Mouse (Mus musculus) retina, postnatal 1 day (tissue): ENCODE measurements around the gene Eif4g3.
A peak's percentile ranks its signal among the peaks of the same experiment; 100 is the strongest.
"Not testable (repeated sequence)": the region's sequence is repeated elsewhere in the genome, so short reads cannot be mapped to it uniquely, and the experiment has no call there.

Source experiments
- DNase-seq: peaks from one replicate; pipeline ENCODE4 v3.0.0-alpha.2; 2012

The Eif4g3 gene

GRCm38 (mm10) chr4:138031828-138032227, 39.0 kb downstream of the Eif4g3 start:
- DNase-seq = no peak

DNA sequence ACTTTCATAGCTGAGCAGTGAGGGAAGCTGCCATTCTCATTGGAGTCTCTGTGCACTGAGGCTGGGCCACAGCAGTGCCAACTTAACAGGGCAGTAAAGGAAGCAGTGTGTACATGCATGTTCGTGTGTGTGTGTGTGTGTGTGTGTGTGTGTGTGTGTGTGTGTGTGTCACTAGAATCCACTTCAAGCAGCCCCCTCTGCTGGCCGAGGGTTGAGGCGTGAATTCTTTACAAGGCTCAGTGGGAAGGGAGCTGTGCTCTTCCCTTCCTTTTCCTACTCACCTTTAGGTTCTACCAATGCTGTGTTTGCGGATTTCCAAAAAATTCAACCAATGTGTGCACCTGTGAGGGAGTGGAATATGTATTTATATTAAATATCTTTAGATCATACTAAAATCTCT, 41.0 kb downstream of the Eif4g3 start:
- no peak for DNase-seq

DNA sequence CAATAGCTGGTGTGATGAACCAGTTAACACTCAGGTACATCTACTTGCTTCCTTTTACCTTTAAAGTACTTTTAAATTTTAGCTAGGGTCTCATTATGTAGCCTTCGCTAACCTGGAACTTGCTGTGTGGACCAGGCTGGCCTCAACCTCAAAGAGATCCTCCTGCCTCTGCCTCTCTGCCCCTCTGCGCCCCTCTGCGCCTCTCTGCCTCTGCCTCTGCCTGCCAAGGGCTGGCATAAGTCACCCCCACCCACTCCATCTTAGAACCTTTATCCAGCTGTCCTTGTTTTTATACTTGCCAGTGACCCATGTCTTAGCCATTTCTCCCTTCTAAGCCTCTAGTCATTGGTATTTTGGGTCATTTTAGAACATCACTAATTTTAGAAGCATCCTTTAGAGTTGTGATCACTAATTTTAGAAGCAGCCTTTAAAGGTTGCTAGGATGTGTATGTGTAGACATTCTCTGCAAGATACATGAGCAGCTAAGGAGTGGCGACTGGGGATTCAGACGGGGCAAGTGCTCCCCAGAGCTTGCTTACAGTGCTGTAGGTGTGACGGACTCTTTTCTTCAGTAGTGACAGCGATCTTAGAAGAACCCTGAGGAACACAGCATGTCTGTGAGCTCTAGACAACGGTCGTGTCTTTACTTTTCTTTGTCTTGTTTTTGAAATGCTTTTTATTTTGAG, 42.8 kb downstream of the Eif4g3 start:
- DNase-seq = no peak

GRCm38 (mm10) chr4:138037110-138037509, 44.3 kb downstream of the Eif4g3 start:
- DNase-seq = peak; percentile 58

- DNase-seq = no peak
Observed at GRCm38 (mm10) chr4:138037896-138038295, 45.1 kb downstream of the Eif4g3 start.

GRCm38 (mm10) chr4:138038365-138039274, 45.8 kb downstream of the Eif4g3 start:
- DNase-seq = peak; percentile 50

DNA sequence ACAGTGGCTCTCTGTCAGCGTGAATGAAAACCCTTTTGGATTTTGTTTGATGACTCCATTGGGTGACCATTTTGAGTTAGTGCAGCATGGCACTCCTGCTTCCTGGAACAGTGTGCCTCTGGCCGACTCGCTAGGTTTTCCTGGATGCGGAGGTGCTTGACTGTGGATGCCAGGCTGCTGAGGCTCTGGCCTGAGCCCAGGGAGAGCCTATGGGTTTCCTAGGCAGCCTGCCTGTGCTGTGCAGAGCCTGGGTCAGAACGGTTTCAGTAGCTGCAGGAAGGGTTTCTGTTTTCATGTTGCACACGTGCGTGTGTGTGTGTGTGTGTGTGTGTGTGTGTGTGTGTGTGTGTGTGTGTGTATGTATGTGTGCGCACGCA, 46.4 kb downstream of the Eif4g3 start:
- no peak for DNase-seq

- DNase-seq = no peak
Observed at GRCm38 (mm10) chr4:138040589-138040988, 47.8 kb downstream of the Eif4g3 start.

GRCm38 (mm10) chr4:138041566-138042256, 48.9 kb downstream of the Eif4g3 start:
- DNase-seq = no peak

DNA sequence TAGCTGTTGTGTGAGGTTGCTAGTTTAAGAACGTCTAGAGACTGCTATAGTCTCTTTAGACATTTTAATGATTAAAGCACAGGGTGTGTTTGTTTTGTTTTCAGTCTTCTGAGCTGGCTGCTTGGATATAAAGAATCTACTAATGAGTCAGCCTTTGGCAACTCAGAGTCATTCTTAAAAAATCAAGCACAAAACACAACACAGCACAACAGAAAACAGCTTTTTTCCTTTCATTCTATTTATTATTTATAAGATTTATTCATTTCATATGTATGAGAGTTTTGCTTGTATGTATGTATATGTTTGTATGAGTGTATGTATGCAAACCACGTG, 49.4 kb downstream of the Eif4g3 start:
- no peak for DNase-seq

DNA sequence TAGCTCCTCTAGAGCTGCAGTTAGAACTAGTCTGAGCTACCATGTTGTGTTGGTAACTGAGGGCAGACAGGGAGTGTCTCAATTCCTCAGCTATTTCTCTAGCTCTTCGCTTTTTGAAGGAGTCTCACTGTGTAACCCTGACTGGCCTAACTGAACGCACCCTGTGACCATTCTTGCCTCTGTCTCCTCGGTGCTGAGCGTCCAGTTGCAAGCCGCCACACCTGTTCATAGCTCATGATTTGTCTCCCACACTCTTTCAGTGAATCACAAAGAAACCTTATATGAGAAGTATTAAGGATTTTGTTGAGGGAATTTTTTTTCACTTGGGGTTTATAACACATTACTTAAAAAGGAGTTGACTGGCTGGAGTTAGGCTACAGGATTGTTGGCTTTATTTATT, 49.8 kb downstream of the Eif4g3 start:
- DNase-seq = no peak

DNA sequence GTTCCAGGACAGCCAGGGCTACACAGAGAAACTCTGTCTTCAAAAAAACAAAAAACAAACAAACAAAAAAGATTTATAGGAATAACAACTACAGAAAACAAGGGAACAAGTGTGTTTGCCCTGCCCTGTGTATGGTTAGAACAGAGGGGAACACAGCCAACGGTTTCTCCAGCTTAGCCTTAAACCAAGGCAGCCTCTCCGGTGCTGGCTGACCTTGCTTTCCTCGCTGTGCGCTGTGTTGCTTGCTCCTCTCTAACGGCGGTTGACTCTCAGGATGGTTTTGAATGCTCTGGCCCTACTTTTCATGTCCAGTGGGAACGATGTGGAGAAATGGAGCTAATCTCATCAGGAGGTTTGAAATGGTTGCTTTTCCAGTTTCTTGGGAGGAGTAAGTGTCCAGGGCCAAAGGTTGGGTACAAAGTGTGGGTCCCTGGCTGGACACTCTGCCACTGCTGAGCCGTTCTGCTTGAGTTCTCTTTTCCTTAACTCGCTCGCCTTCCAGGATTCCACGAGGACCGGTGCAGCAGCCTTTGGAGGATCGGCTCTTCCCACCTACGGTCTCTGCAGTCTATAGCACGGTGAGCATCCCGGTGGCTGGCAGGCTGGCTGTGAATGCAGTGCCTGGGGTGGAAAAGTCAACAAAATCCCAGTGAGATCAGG, 52.1 kb downstream of the Eif4g3 start:
- DNase-seq = no peak

DNA sequence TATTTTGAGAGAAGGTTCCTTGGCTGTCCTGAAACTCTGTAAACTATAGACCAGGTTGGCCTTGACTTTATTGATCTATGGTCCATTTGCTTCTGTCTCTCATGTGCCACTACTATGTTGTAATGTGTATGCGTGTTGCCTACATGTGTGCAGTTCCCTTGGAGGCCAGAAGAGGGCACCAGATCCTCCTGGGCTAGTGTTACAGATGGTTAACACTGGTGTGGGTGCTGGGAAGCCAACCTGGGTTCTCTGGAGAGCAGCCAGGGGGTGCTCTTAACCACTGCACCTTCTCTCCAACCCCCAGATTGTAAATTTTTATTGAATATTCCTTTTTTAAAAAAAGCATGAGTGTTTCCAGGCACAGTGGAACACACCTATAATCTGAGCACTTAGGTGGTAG, 53.0 kb downstream of the Eif4g3 start:
- DNase-seq = no peak

DNA sequence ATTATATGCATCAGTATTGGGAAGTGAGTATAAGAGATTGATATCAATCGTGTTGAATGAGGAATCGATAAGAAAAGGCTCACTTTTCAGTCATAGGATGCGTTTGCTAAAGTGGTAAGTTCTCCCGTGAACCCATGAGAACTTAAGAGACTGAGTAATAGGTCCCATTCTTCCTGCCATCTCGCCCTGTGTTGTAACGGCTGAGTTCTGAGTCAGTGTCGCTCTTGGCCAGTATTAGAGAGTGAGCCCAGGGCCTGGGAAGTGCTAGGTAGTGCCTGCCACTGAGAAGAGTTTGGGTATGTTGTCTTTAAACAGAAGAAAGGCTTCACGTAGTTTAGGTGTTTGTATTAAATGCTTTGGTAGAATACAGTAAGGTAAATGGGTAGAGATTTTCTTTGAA, 53.5 kb downstream of the Eif4g3 start:
- no peak for DNase-seq

- no peak for DNase-seq
Observed at GRCm38 (mm10) chr4:138049547-138049946, 56.7 kb downstream of the Eif4g3 start.

- DNase-seq = no peak
Observed at GRCm38 (mm10) chr4:138051488-138051887, 58.7 kb downstream of the Eif4g3 start.

- DNase-seq = no peak
Observed at GRCm38 (mm10) chr4:138056658-138057057, 63.8 kb downstream of the Eif4g3 start.

DNA sequence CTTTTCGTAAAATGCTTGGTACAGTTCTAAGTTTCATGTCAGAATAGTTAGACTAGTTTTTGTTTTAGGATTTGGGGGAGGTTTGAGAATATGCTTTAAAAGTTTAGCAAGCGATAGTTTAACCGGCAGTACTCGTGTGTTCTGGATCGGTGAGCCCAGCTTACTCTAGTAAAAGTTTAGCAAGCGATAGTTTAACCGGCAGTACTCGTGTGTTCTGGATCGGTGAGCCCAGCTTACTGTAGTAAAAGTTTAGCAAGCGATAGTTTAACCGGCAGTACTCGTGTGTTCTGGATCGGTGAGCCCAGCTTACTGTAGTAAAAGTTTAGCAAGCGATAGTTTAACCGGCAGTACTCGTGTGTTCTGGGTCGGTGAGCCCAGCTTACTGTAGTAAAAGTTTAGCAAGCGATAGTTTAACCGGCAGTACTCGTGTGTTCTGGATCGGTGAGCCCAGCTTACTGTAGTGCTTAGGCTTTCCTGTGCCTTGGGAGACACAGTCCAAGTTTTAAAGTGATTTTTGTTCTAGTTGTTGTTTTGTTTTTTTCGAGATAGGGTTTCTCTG, 64.5 kb downstream of the Eif4g3 start:
- not testable (repeated sequence) for DNase-seq

- DNase-seq = no peak
Observed at GRCm38 (mm10) chr4:138061161-138061560, 68.3 kb downstream of the Eif4g3 start.

DNA sequence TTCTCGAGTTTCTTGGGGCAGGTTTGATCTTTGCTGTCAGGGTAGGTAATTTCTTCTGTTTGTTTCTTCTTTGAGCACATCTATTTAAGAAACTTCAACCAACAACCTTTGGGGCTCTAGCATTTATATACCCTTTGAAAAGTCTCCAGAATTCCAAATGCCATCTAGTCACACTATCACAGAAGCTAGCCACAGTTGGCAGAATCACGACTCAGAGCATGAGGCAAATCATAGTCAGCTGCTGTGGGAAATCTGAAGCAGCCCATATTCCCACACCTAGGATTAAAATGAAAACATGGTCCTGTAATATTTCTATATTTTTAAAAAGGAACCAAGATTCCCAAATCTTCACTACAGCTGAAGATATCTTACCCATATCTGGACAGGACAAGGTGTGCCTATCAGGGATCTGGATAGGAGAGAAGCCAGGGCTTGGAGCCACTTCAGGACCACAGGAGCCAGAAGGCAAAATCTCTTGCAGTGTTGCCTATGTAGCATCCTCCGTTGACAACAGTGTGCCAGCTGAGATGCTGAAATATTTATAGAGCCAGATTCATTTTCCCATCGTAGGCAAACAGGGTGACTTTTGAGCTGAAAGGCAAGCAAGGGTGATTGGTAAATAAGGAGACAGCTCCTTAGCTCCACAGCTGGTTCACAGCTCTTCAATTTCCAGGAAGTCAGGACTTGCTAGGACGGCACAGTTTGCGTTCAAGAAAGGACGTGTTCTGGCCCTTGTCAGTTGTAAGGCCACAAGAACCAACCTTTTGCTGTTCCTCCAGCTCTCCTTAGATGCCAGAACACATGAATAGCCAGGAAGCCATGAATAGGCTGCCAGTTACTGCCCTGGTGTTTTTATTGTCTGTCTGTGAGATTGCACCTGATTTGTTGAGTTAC, 70.8 kb downstream of the Eif4g3 start:
- no peak for DNase-seq

DNA sequence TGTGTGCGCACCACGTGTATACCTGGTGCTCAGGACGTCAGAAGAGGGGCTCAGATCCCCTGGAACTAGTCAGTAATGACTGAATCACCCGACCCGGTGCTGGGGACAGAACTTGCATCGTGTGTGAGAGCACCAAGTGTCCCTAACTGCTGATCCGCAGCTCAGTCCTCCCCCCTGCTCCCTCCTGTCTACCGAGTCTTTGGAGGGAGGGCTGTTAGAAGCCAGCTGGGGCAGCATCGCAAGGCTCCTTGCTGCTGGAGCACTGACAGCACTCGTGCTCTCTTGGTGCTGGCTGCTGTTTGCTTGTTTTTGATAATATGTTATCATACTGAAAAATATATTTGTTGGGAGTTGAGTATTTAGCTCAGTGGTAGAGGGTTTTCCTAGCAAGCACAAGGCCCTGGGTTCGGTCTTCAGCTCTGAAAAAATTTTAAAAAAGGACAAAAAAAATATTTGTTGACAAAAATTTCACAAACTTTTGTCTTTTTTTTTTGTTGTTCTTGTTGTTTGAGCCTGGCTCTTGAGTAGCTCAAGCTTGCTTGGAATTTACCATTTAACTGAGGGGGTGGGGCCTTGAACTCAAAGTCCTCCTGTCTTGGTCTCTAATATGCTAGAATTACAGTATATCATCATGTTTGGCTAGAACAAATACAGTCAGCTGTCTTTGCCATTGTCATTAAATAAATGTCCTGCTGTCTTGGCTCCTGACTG, 72.2 kb downstream of the Eif4g3 start:
- DNase-seq = no peak
